Mouse (Mus musculus) embryonic stem cell, embryonic (primary cell): ENCODE data around the gene Stat5b.

Experiments used
- CTCF ChIA-PET, 4 experiments: fragments of 300-600 bp in 2 of 4; fragments of 350-600 bp in 2 of 4; sonication (Branson Sonifier 250); formaldehyde crosslinking; loops; one replicate each; lab custom pipeline; 2022; ENCODE audit warnings: inconsistent platforms in 2 of 4; lab: Charles Lee
- POLR2A ChIA-PET, 4 experiments: fragments of 300-600 bp in 2 of 4; fragments of 350-600 bp in 2 of 4; sonication (Branson Sonifier 250); formaldehyde crosslinking; loops; one replicate each; lab custom pipeline; 2022; ENCODE audit warnings: antibody characterized with exemption in 4 of 4, inconsistent platforms in 1 of 4; lab: Charles Lee

The Stat5b gene

DNA sequence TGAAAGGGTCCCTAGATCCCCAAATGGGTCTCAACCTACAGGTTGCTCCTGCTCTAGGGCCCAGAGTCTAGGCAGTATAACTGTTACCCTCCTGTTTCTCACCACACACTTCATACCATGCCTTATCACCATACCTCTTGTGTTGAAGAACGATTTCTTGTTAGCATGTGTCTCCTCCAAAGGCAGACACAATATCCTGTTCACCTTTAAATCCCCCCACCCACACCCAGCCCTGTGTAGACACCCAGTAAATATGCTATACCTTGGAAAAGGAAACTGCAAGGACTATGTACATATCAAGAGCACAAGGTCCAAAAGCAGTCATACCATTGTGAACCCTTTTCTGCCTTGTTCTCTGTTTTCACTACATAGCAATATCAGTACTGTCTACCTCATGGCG lies 1.6 kb upstream of the Stat5b start:
- ChIA-PET POLR2A (interaction anchor here in 3 of 4 experiments (0.6 to 3.1 kb wide), 9 partner anchors 9 to 320 kb away, joined by 3 to 14 read pairs (median 3); partner anchors contain the start of genes Plekhh3 (in 2 of the 3), Cavin1 (in 1 of the 3), Stat3 (in 1 of the 3) and Stat5a (in 1 of the 3)), CTCF (interaction anchor here in 1 of 4 experiments (0.9 to 1.4 kb wide), 2 partner anchors 87 to 90 kb away, joined by 3 read pairs; partner anchors contain the start of gene Stat3)

DNA sequence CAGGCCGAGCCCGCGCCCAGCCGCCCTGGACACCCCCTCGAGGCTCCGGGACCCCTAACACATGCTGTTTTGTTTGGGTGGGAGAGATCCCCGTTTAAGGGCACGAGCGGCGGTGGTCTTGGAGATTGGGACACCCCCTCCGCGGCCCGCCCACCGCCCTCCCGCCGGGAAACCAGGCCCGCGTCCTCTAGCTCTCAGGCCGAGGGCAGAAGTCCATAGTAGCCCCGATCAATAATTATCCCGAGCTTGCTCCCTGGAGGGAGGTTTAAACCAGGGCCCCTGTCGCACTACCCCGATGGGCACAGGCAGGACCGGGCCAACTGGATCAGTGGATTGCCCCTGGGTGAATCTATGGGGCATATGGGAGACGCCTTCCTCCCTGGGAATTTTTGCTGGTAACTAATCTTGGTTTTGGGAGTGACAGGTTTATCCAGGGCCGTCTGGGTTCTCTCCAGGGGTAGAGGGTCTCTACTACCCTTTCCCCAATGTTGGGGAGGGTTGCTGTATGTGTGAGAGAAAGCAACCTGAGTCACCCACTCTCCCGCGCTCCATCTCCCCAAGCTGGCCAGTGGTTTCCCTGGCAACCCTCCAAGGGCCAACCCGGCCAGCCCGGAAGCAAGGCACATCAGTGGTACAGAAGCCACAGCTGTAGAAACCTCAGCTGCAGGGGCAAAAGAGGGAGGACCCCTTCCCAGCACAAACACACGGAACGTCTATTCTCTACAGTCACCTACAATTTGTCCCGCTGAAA lies 429 bp upstream of the Stat5b start:
- ChIA-PET POLR2A (interaction anchor here in 3 of 4 experiments (0.8 to 3.1 kb wide), 12 partner anchors 8 to 321 kb away, joined by 3 to 14 read pairs (median 3); partner anchors contain the start of genes Plekhh3 (in 2 of the 3), Cavin1 (in 1 of the 3), Rab5c (in 1 of the 3) and Stat3 (in 1 of the 3)), CTCF (interaction anchor here in 3 of 4 experiments (0.6 to 1.4 kb wide), 5 partner anchors 14 to 148 kb away, joined by 3 to 4 read pairs (median 3); no protein-coding TSS in a partner anchor)

DNA sequence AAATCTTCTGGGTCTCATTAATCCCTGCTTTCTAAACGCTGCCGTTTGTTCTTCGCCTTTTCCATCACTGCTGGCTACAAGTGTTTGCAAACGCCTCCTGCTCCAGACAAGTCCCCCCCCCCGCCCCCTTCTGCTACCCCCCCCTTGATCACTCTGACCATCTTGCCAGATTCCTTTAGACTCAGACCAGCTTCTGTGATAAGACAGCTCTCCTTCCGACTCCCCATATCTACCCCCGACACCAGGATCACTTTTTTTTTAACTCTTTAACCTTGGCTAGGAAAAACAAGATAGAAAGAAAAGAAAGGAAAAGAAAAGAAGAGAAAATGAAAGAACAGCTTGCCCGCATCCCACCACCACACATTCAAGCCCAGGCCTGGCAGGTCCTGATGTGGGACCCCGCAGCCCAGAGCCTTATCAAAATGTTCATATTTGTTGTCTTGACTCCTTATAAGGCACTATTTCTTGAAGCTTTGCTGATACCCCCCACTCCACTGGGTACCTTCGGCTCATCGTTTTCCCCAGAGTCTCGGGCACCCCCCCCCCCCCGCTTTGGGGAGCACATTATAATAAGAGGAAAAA lies 977 bp downstream of the Stat5b start:
- POLR2A ChIA-PET: interaction anchor here in 3 of 4 experiments (0.6 to 3.1 kb wide), 10 partner anchors 11 to 816 kb away, joined by 3 to 14 read pairs (median 3); partner anchors contain the start of genes Arl4d (in 1 of the 3), Cavin1 (in 1 of the 3), Rab5c (in 1 of the 3) and Stat3 (in 1 of the 3)
- CTCF ChIA-PET: interaction anchor here in 2 of 4 experiments (0.5 to 1.0 kb wide), 6 partner anchors 45 to 130 kb away, joined by 3 to 4 read pairs (median 3); partner anchors contain the start of gene Kcnh4 (in 1 of the 2)

DNA sequence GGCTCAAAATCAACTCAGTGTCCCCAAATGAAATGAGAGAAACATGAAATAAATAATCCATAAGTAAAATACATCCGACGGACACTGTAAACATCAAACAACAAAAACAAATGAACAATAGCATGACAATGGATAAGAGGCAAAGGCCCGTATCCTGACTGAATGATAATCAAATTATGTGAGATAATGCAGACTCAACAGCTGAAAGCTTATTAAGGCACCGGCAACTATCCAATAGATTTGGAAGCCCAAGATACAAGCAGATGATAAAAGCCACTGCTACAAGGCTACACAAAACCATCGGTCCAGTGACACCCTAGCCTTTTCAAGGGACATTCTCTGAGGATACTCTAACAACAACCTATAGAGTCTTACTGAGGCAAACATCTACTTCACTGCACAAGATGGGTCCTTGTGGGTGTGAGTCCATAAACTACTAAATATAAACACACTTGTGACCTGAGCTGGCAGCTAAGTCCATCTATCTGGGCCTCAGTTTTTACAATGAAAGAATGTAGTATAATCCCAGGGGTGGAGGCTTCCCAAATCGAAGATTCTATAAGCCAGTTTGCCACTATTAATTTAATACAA lies 1.6 kb downstream of the Stat5b start:
- CTCF ChIA-PET: no interaction called here
- POLR2A ChIA-PET: interaction anchor here in 2 of 4 experiments (0.7 to 1.5 kb wide), 5 partner anchors 11 to 122 kb away, joined by 3 to 5 read pairs (median 3); partner anchors contain the start of genes Cavin1 (in 1 of the 2), Rab5c (in 1 of the 2) and Stat3 (in 1 of the 2)

GRCm38 (mm10) chr11:100848080-100848479 lies 2.4 kb downstream of the Stat5b start:
- CTCF ChIA-PET: no interaction called here
- POLR2A ChIA-PET: no interaction called here

- POLR2A ChIA-PET: no interaction called here
- CTCF ChIA-PET: no interaction called here
Measured at GRCm38 (mm10) chr11:100847572-100847971, 3.0 kb downstream of the Stat5b start.

DNA sequence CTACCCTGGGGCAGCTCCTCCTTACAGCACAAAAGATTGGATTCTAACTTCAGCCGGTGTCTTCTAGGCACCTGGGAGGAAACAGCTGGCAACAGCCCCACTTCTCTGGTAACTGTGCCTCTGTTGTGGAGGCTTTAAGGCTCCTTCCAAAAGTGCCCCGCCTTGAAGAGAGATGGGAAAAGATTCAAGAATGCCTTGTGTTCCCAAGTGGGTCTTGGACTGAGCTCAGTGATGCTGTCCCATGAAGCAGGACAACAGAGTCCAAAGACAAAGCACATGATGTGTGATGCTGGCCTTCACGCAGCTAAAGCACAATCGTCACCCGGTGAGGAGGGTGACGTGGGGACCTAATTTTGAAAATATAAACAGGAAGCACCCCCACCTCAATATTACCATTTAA lies 4.7 kb downstream of the Stat5b start:
- CTCF ChIA-PET: interaction anchor here in 2 of 4 experiments (0.6 to 0.7 kb wide), 3 partner anchors 9 to 410 kb away, joined by 3 to 7 read pairs (median 3); no protein-coding TSS in a partner anchor
- POLR2A ChIA-PET: interaction anchor here in 2 of 4 experiments (0.6 to 2.1 kb wide), 2 partner anchors 94 to 173 kb away, joined by 3 to 5 read pairs; partner anchors contain the start of gene Stat3 (in 1 of the 2)

DNA sequence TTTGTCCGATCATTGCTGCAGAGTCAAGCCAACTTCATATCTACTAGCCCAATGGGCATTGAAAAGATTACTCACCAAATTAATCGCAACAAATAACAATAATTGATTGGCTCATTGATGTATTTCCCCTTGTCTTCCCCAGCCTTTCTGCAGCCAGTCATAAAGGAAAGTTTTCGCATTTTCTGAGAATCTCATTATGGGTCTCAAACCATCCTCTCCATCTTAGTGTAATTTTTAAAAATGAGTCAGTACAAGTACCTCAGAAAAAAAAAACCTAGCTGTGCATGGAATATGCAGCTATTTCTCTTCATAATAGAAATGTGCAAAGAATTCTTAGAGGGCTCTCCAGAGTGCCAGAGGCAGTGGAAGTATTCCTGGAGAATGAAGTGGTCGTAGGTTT lies 6.4 kb downstream of the Stat5b start:
- ChIA-PET CTCF (no interaction called here), POLR2A (interaction anchor here in 1 of 4 experiments (2.1 kb wide), 1 partner anchor 96 kb away, joined by 5 read pairs; the partner anchor contains the start of gene Stat3)

GRCm38 (mm10) chr11:100843070-100843669 lies 7.4 kb downstream of the Stat5b start:
- ChIA-PET CTCF (interaction anchor here in 1 of 4 experiments (0.5 to 1.6 kb wide), 2 partner anchors 18 to 289 kb away, joined by 3 to 7 read pairs; no protein-coding TSS in a partner anchor), POLR2A (interaction anchor here in 3 of 4 experiments (0.6 to 2.1 kb wide), 9 partner anchors 9 to 160 kb away, joined by 3 to 7 read pairs (median 3); partner anchors contain the start of genes Kat2a (in 1 of the 3) and Stat3 (in 1 of the 3))

GRCm38 (mm10) chr11:100842025-100842424 lies 8.5 kb downstream of the Stat5b start:
- CTCF ChIA-PET: interaction anchor here (0.5 to 1.6 kb wide), 8 partner anchors 19 to 1605 kb away, joined by 3 to 7 read pairs (median 3); partner anchors contain the start of gene Fam171a2 (in 1 of the 4)
- POLR2A ChIA-PET: interaction anchor here in 2 of 4 experiments (0.6 to 2.1 kb wide), 11 partner anchors 8 to 202 kb away, joined by 3 to 7 read pairs (median 3); partner anchors contain the start of gene Stat3 (in 1 of the 2)

DNA sequence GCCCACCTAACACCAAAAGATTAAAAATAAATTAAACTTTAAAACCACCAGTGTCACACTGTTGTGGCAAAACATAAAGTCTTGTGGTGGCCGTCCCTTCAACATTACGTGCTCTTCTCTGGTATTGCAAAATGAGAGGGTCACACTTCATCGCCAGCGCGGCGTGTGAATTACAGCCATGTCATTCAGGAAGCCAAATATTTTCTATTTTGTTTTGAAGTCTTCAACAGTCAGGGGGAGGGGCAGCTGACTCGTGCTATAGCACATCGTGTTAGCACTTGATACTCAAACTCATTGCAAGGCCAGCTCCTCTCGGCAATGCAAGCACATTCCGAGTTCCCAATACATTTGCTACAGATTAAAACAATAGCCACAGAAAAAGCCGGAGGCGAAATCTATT lies 9.7 kb downstream of the Stat5b start:
- ChIA-PET CTCF (interaction anchor here in 1 of 4 experiments (1.5 kb wide), 1 partner anchor 79 kb away, joined by 4 read pairs; no protein-coding TSS in a partner anchor), POLR2A (interaction anchor here in 2 of 4 experiments (0.7 to 1.2 kb wide), 2 partner anchors 14 to 314 kb away, joined by 5 read pairs; no protein-coding TSS in a partner anchor)

DNA sequence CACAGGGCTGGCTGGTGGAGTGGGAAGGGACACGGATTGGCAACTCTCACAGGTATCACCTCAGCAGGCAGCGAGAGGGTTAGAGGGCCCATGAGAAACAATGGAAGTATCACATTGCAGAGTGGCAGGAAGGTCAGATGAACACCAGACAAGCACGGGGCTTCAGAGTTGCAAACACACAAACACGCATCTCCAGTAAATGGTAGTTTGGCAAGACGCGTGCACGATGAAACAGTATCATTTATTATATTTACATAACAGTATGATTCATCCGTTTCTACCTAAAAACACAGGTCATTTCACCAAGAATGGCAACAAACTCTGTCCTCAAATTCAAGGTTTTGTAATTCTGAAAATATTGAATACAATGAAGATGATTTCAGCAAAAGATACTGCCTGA lies 11.0 kb downstream of the Stat5b start:
- CTCF ChIA-PET: no interaction called here
- POLR2A ChIA-PET: no interaction called here

GRCm38 (mm10) chr11:100838894-100839293 lies 11.6 kb downstream of the Stat5b start:
- CTCF ChIA-PET: no interaction called here
- POLR2A ChIA-PET: no interaction called here

- ChIA-PET CTCF (interaction anchor here (0.5 to 1.7 kb wide), 36 partner anchors 9 to 708 kb away, joined by 3 to 29 read pairs (median 4); partner anchors contain the start of genes Stat3 (in 2 of the 4) and Stat5b (in 2 of the 4)), POLR2A (interaction anchor here in 3 of 4 experiments (0.5 to 1.2 kb wide), 7 partner anchors 15 to 636 kb away, joined by 3 to 4 read pairs (median 3); partner anchors contain the start of gene Cavin1 (in 1 of the 3))
Measured at GRCm38 (mm10) chr11:100836923-100837702, 13.4 kb downstream of the Stat5b start.

GRCm38 (mm10) chr11:100833466-100833865 lies 17.1 kb downstream of the Stat5b start:
- POLR2A ChIA-PET: interaction anchor here in 1 of 4 experiments (1.1 to 2.1 kb wide), 3 partner anchors 9 to 106 kb away, joined by 3 to 6 read pairs (median 3); partner anchors contain the start of gene Stat3
- CTCF ChIA-PET: interaction anchor here (0.5 to 3.1 kb wide), 19 partner anchors 9 to 1685 kb away, joined by 3 to 9 read pairs (median 3); partner anchors contain the start of gene Kcnh4 (in 1 of the 4)

GRCm38 (mm10) chr11:100831396-100831795 lies 19.1 kb downstream of the Stat5b start:
- POLR2A ChIA-PET: interaction anchor here in 1 of 4 experiments (0.8 kb wide), 1 partner anchor 11 kb away, joined by 3 read pairs; no protein-coding TSS in a partner anchor
- CTCF ChIA-PET: interaction anchor here in 1 of 4 experiments (0.8 kb wide), 1 partner anchor 126 kb away, joined by 3 read pairs; no protein-coding TSS in a partner anchor
